Mouse (Mus musculus): ENCODE data around the gene Elmo3.

GRCm38 (mm10) chr8:105331931-105332330 is 26.5 kb downstream of the Elmo3 start:
- no peak for TF ChIP-seq GATA1 (IDR thresholded peaks at IDR 0.05; ENCODE audit: borderline replicate concordance, low read length)
- no peak for TF ChIP-seq FLI1 (IDR thresholded peaks at IDR 0.05; ENCODE audit: low read length)
